Mouse (Mus musculus) hindbrain, embryonic 11.5 days (tissue): ENCODE data around the gene Vti1a. TPM values are rescaled to one million over a fixed set of nuclear protein-coding genes. Genes with fewer than 3 reads are reported as not detected.

Experiments used
- ATAC-seq: fragments of 200-750 bp; cut with Nextera tagmentation; 2 replicates; pipeline ENCODE4 v1.8.0; 2017; ENCODE audit warnings: mild to moderate bottlenecking, moderate TSS enrichment, moderate library complexity; ENCODE audit not compliant: low FRiP score
- DNase-seq: peaks from one replicate; pipeline ENCODE4 v3.0.0-alpha.2; 2015; ENCODE audit warnings: low spot score
- H3K27ac ChIP-seq: fragments of 300-500 bp; sonication (generic); 2 replicates; pipeline ENCODE4 v1.5.1; 2014; ENCODE audit warnings: mild to moderate bottlenecking, low read depth, low read length
- H3K27me3 ChIP-seq: fragments of 300-500 bp; sonication (generic); 2 replicates; pipeline ENCODE4 v1.6.1; 2014; ENCODE audit warnings: mild to moderate bottlenecking, low read length, moderate library complexity, mixed read lengths; ENCODE audit not compliant: control insufficient read depth, insufficient read depth
- H3K36me3 ChIP-seq: fragments of 300-500 bp; sonication (generic); 2 replicates; pipeline ENCODE4 v1.6.1; 2014; ENCODE audit warnings: mild to moderate bottlenecking, low read length, moderate library complexity, mixed read lengths; ENCODE audit not compliant: control insufficient read depth, insufficient read depth
- H3K4me1 ChIP-seq: fragments of 300-500 bp; sonication (generic); replicated peaks from 2 replicates; pipeline ENCODE4 v1.6.1; 2014; ENCODE audit warnings: low read length, mixed read lengths; ENCODE audit not compliant: control insufficient read depth, insufficient read depth
- H3K4me2 ChIP-seq: fragments of 300-500 bp; sonication (generic); replicated peaks from 2 replicates; pipeline ENCODE4 v1.6.1; 2014; ENCODE audit warnings: mild to moderate bottlenecking, low read depth, low read length
- H3K4me3 ChIP-seq: fragments of 300-500 bp; sonication (generic); 2 replicates; pipeline ENCODE4 v1.5.1; 2014; ENCODE audit warnings: low read depth, low read length
- H3K9ac ChIP-seq: fragments of 300-500 bp; sonication (generic); 2 replicates; pipeline ENCODE4 v1.6.1; 2014; ENCODE audit warnings: low read depth, low read length
- H3K9me3 ChIP-seq: fragments of 300-500 bp; sonication (generic); 2 replicates; pipeline ENCODE4 v1.6.1; 2016; ENCODE audit warnings: low read length; ENCODE audit not compliant: control insufficient read depth
- WGBS: fragments of 180-500 bp; shearing (Covaris S2); extraction: QIAGEN DNeasy Blood & Tissue Kit; methylation state at CpG from one replicate; pipeline ENCODE4 v1.1.7; 2014; 5-methylcytosine and 5-hydroxymethylcytosine counted together
- polyA plus RNA-seq: library from polyadenylated mRNA; unstranded; fragments of >200 nt; fragmentation: Nextera tagmentation; extraction: Ambion mirVana; gene quantifications from 2 replicates; pipeline ENCODE4 v1.2.1, GENCODE M21; 2014

Gene Vti1a
- polyA plus RNA-seq, 1 experiment from 2014 or later, result 27.8 TPM

DNA sequence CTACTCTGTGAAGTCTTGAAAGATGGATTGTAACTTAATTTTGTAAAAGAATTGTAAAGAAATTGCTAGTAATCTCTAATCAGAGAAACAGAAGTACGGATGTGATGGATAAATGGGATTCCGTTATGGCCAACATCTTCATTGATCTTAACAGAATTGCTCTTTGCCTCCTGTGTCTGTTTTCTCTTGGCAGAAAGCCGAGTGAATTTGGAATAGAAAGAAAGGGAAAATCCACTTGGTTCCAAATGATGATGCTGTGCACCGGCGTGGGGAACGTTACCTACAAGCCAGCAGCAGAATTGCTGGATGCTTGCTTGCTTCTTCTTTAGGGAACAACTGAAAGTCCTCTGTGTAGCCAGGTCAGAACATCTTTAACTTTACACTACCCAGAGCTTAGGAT is 24.4 kb downstream of the Vti1a start:
- ATAC-seq (no peak), DNase-seq (no peak)
- no peaks in the 10 kb centered on the region for H3K9me3 ChIP-seq
- H3K36me3 ChIP-seq, result no peaks in the 10 kb centered on the region
- no peak overlapping the region for H3K4me2 ChIP-seq
- no peaks in the 10 kb centered on the region for H3K27me3 ChIP-seq
- WGBS, result 92% methylated on average over 6 of the region's 6 CpGs
- no peak overlapping the region for H3K27ac ChIP-seq
- no peaks in the 10 kb centered on the region for H3K4me1 ChIP-seq
- no peak overlapping the region for H3K4me3 ChIP-seq
- H3K9ac ChIP-seq, result no peak overlapping the region

GRCm38 (mm10) chr19:55341377-55341776 is 25.3 kb downstream of the Vti1a start:
- Histone ChIP-seq H3K9me3 (no peaks in the 10 kb centered on the region), H3K36me3 (no peaks in the 10 kb centered on the region), H3K9ac (no peak overlapping the region), H3K4me1 (no peaks in the 10 kb centered on the region), H3K4me2 (no peak overlapping the region), H3K27me3 (no peaks in the 10 kb centered on the region), H3K4me3 (no peak overlapping the region), H3K27ac (no peak overlapping the region)
- no peak for ATAC-seq
- WGBS, result 83% methylated on average over 3 of the region's 3 CpGs
- DNase-seq, result no peak

GRCm38 (mm10) chr19:55342423-55342822 is 26.3 kb downstream of the Vti1a start:
- WGBS, result 96% methylated on average over 7 of the region's 7 CpGs
- ATAC-seq, result no peak
- H3K9me3 ChIP-seq, result no peaks in the 10 kb centered on the region

GRCm38 (mm10) chr19:55343274-55343673 is 27.2 kb downstream of the Vti1a start:
- no peaks in the 10 kb centered on the region for H3K4me1 ChIP-seq
- no peaks in the 10 kb centered on the region for H3K36me3 ChIP-seq
- no peak overlapping the region for H3K4me2 ChIP-seq
- no peak overlapping the region for H3K4me3 ChIP-seq
- 89% methylated on average over 9 of the region's 9 CpGs for WGBS
- no peaks in the 10 kb centered on the region for H3K27me3 ChIP-seq
- DNase-seq (no peak), ATAC-seq (no peak)
- H3K9ac ChIP-seq, result no peak overlapping the region
- H3K27ac ChIP-seq, result no peak overlapping the region
- H3K9me3 ChIP-seq, result no peaks in the 10 kb centered on the region

More at GRCm38 (mm10) chr19:55342423-55342822, 26.3 kb downstream of the Vti1a start:
- H3K4me3 ChIP-seq, result no peak overlapping the region
- H3K4me2 ChIP-seq, result no peak overlapping the region
- no peaks in the 10 kb centered on the region for H3K36me3 ChIP-seq
- H3K27me3 ChIP-seq, result no peaks in the 10 kb centered on the region
- DNase-seq, result no peak
- no peak overlapping the region for H3K9ac ChIP-seq
- no peak overlapping the region for H3K27ac ChIP-seq
- H3K4me1 ChIP-seq, result no peaks in the 10 kb centered on the region

DNA sequence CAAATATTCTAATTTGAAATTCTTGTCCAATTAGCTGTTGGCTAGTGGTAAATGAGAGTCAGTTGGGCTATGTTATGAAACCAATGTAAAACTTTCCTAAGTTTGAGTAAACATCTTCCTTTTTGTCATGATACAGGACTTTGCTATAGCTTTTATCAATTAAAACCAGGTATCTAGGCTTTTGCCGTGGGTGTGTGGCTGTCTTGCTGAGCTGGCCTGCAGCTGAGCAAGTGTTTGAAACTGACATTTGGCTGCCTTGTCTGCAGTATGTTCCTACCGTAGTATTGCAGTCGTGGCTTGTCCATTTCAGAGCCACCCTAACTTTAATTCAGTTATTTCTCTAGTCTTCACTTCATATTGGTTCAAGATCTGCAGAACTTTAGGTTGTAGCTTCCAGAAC is 32.1 kb downstream of the Vti1a start:
- no peak overlapping the region for H3K9ac ChIP-seq
- H3K27me3 ChIP-seq, result no peaks in the 10 kb centered on the region
- no peak overlapping the region for H3K4me2 ChIP-seq
- no peak overlapping the region for H3K27ac ChIP-seq
- no peak overlapping the region for H3K4me3 ChIP-seq
- no peak for ATAC-seq
- no peaks in the 10 kb centered on the region for H3K9me3 ChIP-seq
- 90% methylated on average over 3 of the region's 3 CpGs for WGBS
- no peaks in the 10 kb centered on the region for H3K4me1 ChIP-seq
- DNase-seq, result no peak
- H3K36me3 ChIP-seq, result no peaks in the 10 kb centered on the region

GRCm38 (mm10) chr19:55350673-55351378 is 34.7 kb downstream of the Vti1a start:
- no peak for ATAC-seq
- H3K36me3 ChIP-seq, result no peaks in the 10 kb centered on the region
- WGBS, result 82% methylated on average over 9 of the region's 9 CpGs

GRCm38 (mm10) chr19:55362606-55363005 is 46.5 kb downstream of the Vti1a start:
- Histone ChIP-seq H3K4me3 (no peak overlapping the region), H3K36me3 (no peaks in the 10 kb centered on the region), H3K27ac (no peak overlapping the region), H3K4me2 (no peak overlapping the region), H3K9ac (no peak overlapping the region), H3K4me1 (no peaks in the 10 kb centered on the region), H3K27me3 (no peaks in the 10 kb centered on the region), H3K9me3 (no peaks in the 10 kb centered on the region)
- DNase-seq, result no peak
- 93% methylated on average over 9 of the region's 9 CpGs for WGBS
- no peak for ATAC-seq

More at GRCm38 (mm10) chr19:55350673-55351378, 34.7 kb downstream of the Vti1a start:
- no peak overlapping the region for H3K4me2 ChIP-seq
- H3K4me1 ChIP-seq, result no peaks in the 10 kb centered on the region
- no peak overlapping the region for H3K9ac ChIP-seq
- no peaks in the 10 kb centered on the region for H3K27me3 ChIP-seq
- H3K9me3 ChIP-seq, result no peaks in the 10 kb centered on the region
- no peak for DNase-seq
- H3K27ac ChIP-seq, result no peak overlapping the region
- no peak overlapping the region for H3K4me3 ChIP-seq

GRCm38 (mm10) chr19:55369691-55370090 is 53.6 kb downstream of the Vti1a start:
- Histone ChIP-seq H3K4me1 (no peaks in the 10 kb centered on the region), H3K4me3 (no peak overlapping the region), H3K4me2 (no peak overlapping the region), H3K9me3 (no peaks in the 10 kb centered on the region), H3K27ac (no peak overlapping the region), H3K36me3 (no peaks in the 10 kb centered on the region), H3K9ac (no peak overlapping the region), H3K27me3 (no peaks in the 10 kb centered on the region)
- WGBS, result 58% methylated on average over 3 of the region's 3 CpGs
- no peak for DNase-seq
- no peak for ATAC-seq

DNA sequence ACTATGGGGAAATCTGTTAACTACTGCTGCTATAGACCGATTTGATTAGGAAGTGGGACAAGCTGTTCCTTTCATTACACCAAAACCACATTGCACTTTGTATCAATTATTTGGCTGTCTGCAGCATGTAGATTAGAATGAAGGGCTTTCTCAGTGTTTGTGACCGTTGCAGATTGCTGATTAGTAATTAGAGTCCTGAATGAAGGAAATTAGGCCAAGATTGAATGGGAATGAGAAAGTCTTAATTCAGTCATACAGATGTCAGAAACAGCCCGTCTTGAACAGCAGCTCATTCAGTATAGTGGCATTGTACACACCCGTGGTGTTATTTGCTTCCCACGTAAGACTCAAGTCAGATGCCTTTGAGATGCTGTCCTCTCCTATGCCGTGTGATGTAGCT is 60.2 kb downstream of the Vti1a start:
- no peak for DNase-seq
- no peak overlapping the region for H3K4me2 ChIP-seq
- no peak overlapping the region for H3K27ac ChIP-seq
- no peaks in the 10 kb centered on the region for H3K27me3 ChIP-seq
- H3K9ac ChIP-seq, result no peak overlapping the region
- no peak overlapping the region for H3K4me3 ChIP-seq
- 80% methylated on average over 6 of the region's 6 CpGs for WGBS
- H3K9me3 ChIP-seq, result no peaks in the 10 kb centered on the region
- H3K36me3 ChIP-seq, result no peaks in the 10 kb centered on the region
- ATAC-seq, result no peak
- H3K4me1 ChIP-seq, result peaks cover 2% of the 10 kb centered on the region; the same call in 1 of the 2 replicates
